Mouse (Mus musculus) CD4-positive, CD25-positive, alpha-beta regulatory T cell (primary cell): Measurements from ENCODE around the gene Pdzk1ip1. TPM values are rescaled to one million over a fixed set of nuclear protein-coding genes. Genes with fewer than 3 reads are reported as not detected.

Source experiments
- polyA plus RNA-seq: library from polyadenylated mRNA; unstranded; fragments of 100-300 nt; shearing (Covaris generic); gene quantifications from one replicate; pipeline ENCODE4 v1.2.1, GENCODE M21; 2017

Gene Pdzk1ip1
- 11.6 TPM for polyA plus RNA-seq

GRCm38 (mm10) chr4:115088611-115089338 is at the start of gene Pdzk1ip1:
Pdzk1ip1 (plus strand) TSS chr4:115088708.

DNA sequence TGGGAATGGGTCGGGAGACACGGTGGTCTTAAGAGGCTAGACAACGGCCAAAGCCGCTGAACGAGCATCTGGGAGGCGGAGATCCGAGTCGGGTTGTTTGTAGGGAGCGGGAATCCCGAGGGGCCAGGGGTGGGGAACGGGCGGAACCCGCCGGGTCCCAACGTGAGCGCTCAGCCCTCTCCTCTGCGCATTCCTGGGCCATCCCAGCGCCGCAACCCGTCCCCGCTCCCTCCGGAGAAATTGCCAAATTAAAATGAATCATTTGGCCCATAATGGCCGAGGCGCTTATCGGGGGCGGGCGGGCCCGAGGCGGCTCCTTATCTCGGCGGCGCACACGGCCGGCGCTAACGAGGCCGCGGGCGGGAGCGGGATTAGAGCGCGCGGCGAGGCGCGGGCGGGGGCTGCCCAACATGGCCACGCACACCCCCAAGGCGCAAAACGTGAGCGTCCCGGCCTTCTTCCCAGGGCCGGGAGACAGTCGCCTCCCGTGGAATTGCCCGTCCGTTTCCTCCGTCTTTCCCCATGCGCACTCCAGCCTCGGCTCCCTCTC is 32.1 kb upstream of the Pdzk1ip1 start, which contains the start of gene Tal1:
Gene Tal1 (plus strand): TSS at position 56 of the 550 bp plus-strand sequence.

DNA sequence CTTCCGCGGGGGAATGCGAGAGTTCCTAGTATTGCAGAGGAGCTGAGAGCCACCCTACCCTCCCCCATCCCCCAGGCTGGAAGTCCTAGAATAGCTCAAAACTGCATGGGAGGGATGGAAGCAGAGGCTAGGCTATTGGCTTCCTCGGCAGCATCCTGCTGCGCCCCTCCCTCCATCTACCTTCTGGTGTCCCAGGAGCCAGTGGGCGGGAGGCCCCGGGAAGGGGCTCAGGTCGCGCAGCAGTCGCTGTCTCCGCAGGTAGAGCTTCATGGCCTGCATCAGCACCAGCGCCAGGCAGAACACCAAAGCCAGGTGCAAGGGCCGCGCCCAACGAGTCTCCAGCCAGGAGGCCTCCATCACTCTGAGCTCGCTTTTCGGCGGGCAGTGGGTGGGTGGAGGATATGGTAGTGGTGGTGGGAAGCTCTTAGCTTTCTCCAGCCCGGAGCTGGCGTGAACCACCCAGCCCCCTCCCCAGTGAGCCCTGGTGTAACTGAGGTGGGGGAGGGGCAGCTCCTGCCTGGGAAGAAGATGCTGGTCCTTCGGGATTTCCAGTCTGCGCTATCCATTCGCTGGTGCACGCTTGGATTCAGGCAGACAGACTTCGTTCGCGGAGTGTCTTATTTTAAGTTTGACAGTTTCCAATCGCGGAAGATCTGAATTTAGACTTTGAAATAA is 45.2 kb downstream of the Pdzk1ip1 start, which contains the start of gene Cyp4x1:
Gene Cyp4x1 (minus strand): TSS at position 661 of the 675 bp plus-strand sequence.

Other genes with a start within 250 kb of the Pdzk1ip1 start
- 1.1 TPM for gene Foxd2, start 179.8 kb upstream of the Pdzk1ip1 start, polyA plus RNA-seq
- not detected for gene Foxe3, start 162.7 kb upstream of the Pdzk1ip1 start, polyA plus RNA-seq
- 83.8 TPM for gene Cmpk1, start 101.5 kb upstream of the Pdzk1ip1 start, polyA plus RNA-seq
- gene Stil, start 88.5 kb upstream of the Pdzk1ip1 start, polyA plus RNA-seq, result 1.1 TPM
- not detected for gene Tal1, start 32.3 kb upstream of the Pdzk1ip1 start, polyA plus RNA-seq
- gene Cyp4x1, start 45.6 kb downstream of the Pdzk1ip1 start, polyA plus RNA-seq, result 0.16 TPM
- not detected for gene Cyp4a29, start 153.4 kb downstream of the Pdzk1ip1 start, polyA plus RNA-seq
- gene Cyp4a12a, start 210.3 kb downstream of the Pdzk1ip1 start, polyA plus RNA-seq, result not detected